Mouse (Mus musculus) lung, embryonic 16.5 days (tissue): ENCODE measurements around the gene Ifi27l2a. TPM values are rescaled to one million over a fixed set of nuclear protein-coding genes. Genes with fewer than 3 reads are reported as not detected.
"Not testable (repeated sequence)": the region's sequence is repeated elsewhere in the genome, so short reads cannot be mapped to it uniquely, and the experiment has no call there.

Source experiments
- ATAC-seq: fragments of 200-750 bp; cut with Nextera tagmentation; 2 replicates; pipeline ENCODE4 v1.8.0; 2017; ENCODE audit warnings: low read depth, mild to moderate bottlenecking, moderate library complexity
- H3K27ac ChIP-seq: fragments of 300-500 bp; sonication (generic); 2 replicates; pipeline ENCODE4 v1.5.1; 2014; ENCODE audit warnings: mild to moderate bottlenecking, control low read depth, low read length
- H3K27me3 ChIP-seq: fragments of 300-500 bp; sonication (generic); 2 replicates; pipeline ENCODE4 v1.6.1; 2014; ENCODE audit warnings: low read depth, low read length, mixed read lengths; ENCODE audit not compliant: control insufficient read depth, insufficient read depth
- H3K36me3 ChIP-seq: fragments of 300-500 bp; sonication (generic); 2 replicates; pipeline ENCODE4 v1.6.1; 2014; ENCODE audit warnings: low read length; ENCODE audit not compliant: control insufficient read depth, insufficient read depth
- H3K4me1 ChIP-seq: fragments of 300-500 bp; sonication (generic); replicated peaks from 2 replicates; pipeline ENCODE4 v1.6.1; 2014; ENCODE audit warnings: low read length, mixed read lengths; ENCODE audit not compliant: control insufficient read depth, insufficient read depth
- H3K4me2 ChIP-seq: fragments of 300-500 bp; sonication (generic); 2 replicates; pipeline ENCODE4 v1.6.1; 2014; ENCODE audit warnings: low read depth, low read length, control low read depth
- H3K4me3 ChIP-seq: fragments of 300-500 bp; sonication (generic); 2 replicates; pipeline ENCODE4 v1.5.1; 2014; ENCODE audit warnings: mild to moderate bottlenecking, low read length, control low read depth
- H3K9ac ChIP-seq: fragments of 300-500 bp; sonication (generic); 2 replicates; pipeline ENCODE4 v1.6.1; 2014; ENCODE audit warnings: low read length, control low read depth
- H3K9me3 ChIP-seq: fragments of 300-500 bp; sonication (generic); 2 replicates; pipeline ENCODE4 v1.6.1; 2016; ENCODE audit warnings: low read length; ENCODE audit not compliant: control insufficient read depth
- WGBS: fragments of 180-500 bp; shearing (Covaris S2); extraction: QIAGEN DNeasy Blood & Tissue Kit; methylation state at CpG from one replicate; pipeline ENCODE4 v1.1.7; 2014; 5-methylcytosine and 5-hydroxymethylcytosine counted together
- polyA plus RNA-seq: library from polyadenylated mRNA; unstranded; fragments of >200 nt; fragmentation: Nextera tagmentation; extraction: Ambion mirVana; gene quantifications from 2 replicates; pipeline ENCODE4 v1.2.1, GENCODE M21; 2015

Ifi27l2a gene
- 6.9 and 11.5 TPM in 2 replicates for polyA plus RNA-seq

DNA sequence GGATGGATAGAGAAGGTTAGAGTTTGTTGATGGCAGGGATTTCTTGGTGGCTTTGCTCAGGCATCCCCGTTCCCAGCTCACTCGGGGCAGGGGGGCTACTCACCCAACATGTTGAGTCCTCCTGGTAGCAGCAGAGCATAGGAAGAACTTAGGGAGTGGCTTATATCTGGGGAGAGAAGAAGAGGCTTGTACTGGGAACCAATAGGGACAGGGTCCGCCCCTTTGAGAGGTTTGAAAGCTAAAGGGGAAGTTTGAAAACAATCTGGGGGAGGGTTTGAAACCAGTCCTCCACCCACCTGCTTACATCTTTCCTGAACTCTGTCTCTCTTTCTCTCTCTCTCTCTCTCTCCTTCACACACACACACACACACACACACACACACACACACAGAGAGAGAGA lies at the start of gene Ifi27l2a:
Gene Ifi27l2a, minus strand, starts transcription at position 157 of the 400 bp plus-strand sequence.
- Histone ChIP-seq H3K27ac (no peak within 1 kb of the TSS), H3K9ac (no peak within 1 kb of the TSS), H3K27me3 (no peaks in the 10 kb centered on the region), H3K4me3 (no peak within 1 kb of the TSS), H3K36me3 (no peaks in the 10 kb centered on the region), H3K4me1 (no peaks in the 10 kb centered on the region), H3K4me2 (no peak within 1 kb of the TSS), H3K9me3 (no peaks in the 10 kb centered on the region)
- 43% methylated on average over 3 of the region's 3 CpGs for WGBS
- no peak for ATAC-seq

- no peak overlapping the region for H3K27ac ChIP-seq
- ATAC-seq, result peak; percentile 36; the same call in 1 of the 2 replicates
- H3K4me2 ChIP-seq, result no peak overlapping the region
- WGBS, result 29% methylated on average over 5 of the region's 5 CpGs
- no peaks in the 10 kb centered on the region for H3K9me3 ChIP-seq
- no peaks in the 10 kb centered on the region for H3K4me1 ChIP-seq
- H3K9ac ChIP-seq, result no peak overlapping the region
- H3K36me3 ChIP-seq, result no peaks in the 10 kb centered on the region
- no peak overlapping the region for H3K4me3 ChIP-seq
- no peaks in the 10 kb centered on the region for H3K27me3 ChIP-seq
Measured at GRCm38 (mm10) chr12:103492767-103493166, 49.3 kb upstream of the Ifi27l2a start.

DNA sequence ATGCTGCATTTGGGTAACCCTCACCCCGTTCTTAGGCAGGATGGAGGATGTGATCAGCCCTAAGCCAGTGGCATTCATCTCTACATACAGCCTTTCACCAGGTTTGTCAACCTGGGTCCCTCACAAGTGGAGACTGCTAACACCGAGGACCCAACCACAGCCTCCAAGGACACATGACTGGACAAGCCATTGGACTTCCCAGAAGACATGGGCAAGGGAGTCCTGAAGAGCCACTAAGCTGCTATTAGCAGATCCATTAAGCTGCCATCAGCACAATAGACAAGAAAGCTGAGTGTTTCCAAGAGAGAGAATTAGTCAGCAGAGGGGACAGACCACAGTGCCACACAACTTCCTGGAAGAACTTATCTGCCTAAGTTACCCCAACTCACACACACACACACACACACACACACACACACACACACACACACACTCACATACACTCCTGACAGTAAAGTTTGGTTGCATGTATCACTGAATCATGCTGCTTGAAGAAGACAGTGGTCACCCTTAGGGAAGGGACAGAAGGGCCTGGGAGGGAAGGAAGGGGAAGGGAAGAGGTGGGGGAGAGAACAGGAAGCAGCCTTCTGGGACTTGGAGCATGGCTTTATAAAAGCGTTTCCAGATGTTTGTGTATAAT lies 47.7 kb upstream of the Ifi27l2a start:
- WGBS, result 61% methylated on average over 3 of the region's 3 CpGs
- Histone ChIP-seq H3K9me3 (no peaks in the 10 kb centered on the region), H3K4me2 (no peak overlapping the region), H3K4me1 (no peaks in the 10 kb centered on the region), H3K9ac (no peak overlapping the region), H3K27me3 (no peaks in the 10 kb centered on the region), H3K36me3 (no peaks in the 10 kb centered on the region), H3K4me3 (no peak overlapping the region), H3K27ac (no peak overlapping the region)
- ATAC-seq, result no peak

- Histone ChIP-seq H3K4me1 (no peaks in the 10 kb centered on the region), H3K4me3 (no peak overlapping the region), H3K4me2 (no peak overlapping the region), H3K9me3 (no peaks in the 10 kb centered on the region), H3K9ac (no peak overlapping the region), H3K36me3 (no peaks in the 10 kb centered on the region), H3K27ac (no peak overlapping the region), H3K27me3 (no peaks in the 10 kb centered on the region)
- 58% methylated on average over 2 of the region's 2 CpGs for WGBS
- ATAC-seq, result no peak
Measured at GRCm38 (mm10) chr12:103487750-103488149, 44.3 kb upstream of the Ifi27l2a start.

- H3K4me3 ChIP-seq, result no peak overlapping the region
- H3K36me3 ChIP-seq, result no peaks in the 10 kb centered on the region
- no peaks in the 10 kb centered on the region for H3K27me3 ChIP-seq
- no peak for ATAC-seq
- H3K9ac ChIP-seq, result no peak overlapping the region
- no peak overlapping the region for H3K27ac ChIP-seq
- H3K4me2 ChIP-seq, result no peak overlapping the region
- no peaks in the 10 kb centered on the region for H3K4me1 ChIP-seq
- WGBS, result 48% methylated on average over 4 of the region's 4 CpGs
- H3K9me3 ChIP-seq, result no peaks in the 10 kb centered on the region
Measured at GRCm38 (mm10) chr12:103487276-103487675, 43.8 kb upstream of the Ifi27l2a start.

- Histone ChIP-seq H3K9ac (no peak overlapping the region), H3K4me1 (no peaks in the 10 kb centered on the region), H3K9me3 (no peaks in the 10 kb centered on the region), H3K27me3 (no peaks in the 10 kb centered on the region), H3K27ac (no peak overlapping the region), H3K36me3 (no peaks in the 10 kb centered on the region), H3K4me3 (no peak overlapping the region), H3K4me2 (no peak overlapping the region)
- 83% methylated on average over 1 of the region's 1 CpGs for WGBS
- no peak for ATAC-seq
Measured at GRCm38 (mm10) chr12:103486726-103487125, 43.2 kb upstream of the Ifi27l2a start.

GRCm38 (mm10) chr12:103484200-103484972 lies 40.9 kb upstream of the Ifi27l2a start:
- not testable (repeated sequence) for H3K36me3 ChIP-seq, H3K27me3 ChIP-seq, H3K27ac ChIP-seq, H3K9me3 ChIP-seq, H3K9ac ChIP-seq, H3K4me3 ChIP-seq, H3K4me1 ChIP-seq, H3K4me2 ChIP-seq, ATAC-seq
- 56% methylated on average over 9 of the region's 9 CpGs for WGBS

DNA sequence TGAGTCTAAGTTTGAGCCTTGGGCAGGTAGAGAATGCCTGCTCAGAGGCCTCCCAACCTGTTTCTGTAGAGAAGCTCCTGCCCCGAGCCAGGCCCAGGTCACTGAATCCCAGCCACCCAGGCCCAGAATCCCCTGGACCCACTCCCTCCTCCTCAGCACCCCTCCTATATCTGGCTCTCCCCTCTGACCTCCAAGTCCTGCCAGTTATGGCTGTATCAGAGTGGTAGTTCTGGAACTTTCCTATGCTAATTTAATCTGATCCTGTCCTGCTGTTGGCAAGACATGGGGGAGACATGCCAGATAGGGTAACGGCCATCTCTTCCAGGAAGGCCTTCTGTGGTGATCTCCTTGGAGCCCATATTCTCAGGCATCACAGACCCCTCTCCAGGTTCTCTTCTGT lies 39.3 kb upstream of the Ifi27l2a start:
- WGBS, result 66% methylated on average over 2 of the region's 2 CpGs
- no peak for ATAC-seq
- H3K4me2 ChIP-seq, result no peak overlapping the region
- no peaks in the 10 kb centered on the region for H3K36me3 ChIP-seq
- no peak overlapping the region for H3K9ac ChIP-seq
- H3K27ac ChIP-seq, result no peak overlapping the region
- H3K4me3 ChIP-seq, result no peak overlapping the region
- no peaks in the 10 kb centered on the region for H3K27me3 ChIP-seq
- H3K9me3 ChIP-seq, result no peaks in the 10 kb centered on the region
- no peaks in the 10 kb centered on the region for H3K4me1 ChIP-seq

- Histone ChIP-seq H3K4me2 (no peak overlapping the region), H3K27ac (no peak overlapping the region), H3K36me3 (no peaks in the 10 kb centered on the region), H3K9ac (no peak overlapping the region), H3K4me3 (no peak overlapping the region), H3K27me3 (no peaks in the 10 kb centered on the region), H3K4me1 (no peaks in the 10 kb centered on the region), H3K9me3 (no peaks in the 10 kb centered on the region)
- 39% methylated on average over 5 of the region's 5 CpGs for WGBS
- ATAC-seq, result no peak
Measured at GRCm38 (mm10) chr12:103481671-103482070, 38.2 kb upstream of the Ifi27l2a start.
